Mouse (Mus musculus): ENCODE measurements around the gene Top3a.
A peak's percentile ranks its signal among the peaks of the same experiment; 100 is the strongest.

The Top3a gene

GRCm38 (mm10) chr11:60712639-60713255, 64.4 kb downstream of the Top3a start:
- no peak for DNase-seq (ENCODE audit: low read depth, low spot score)

GRCm38 (mm10) chr11:60712040-60712439, 65.1 kb downstream of the Top3a start:
- DNase-seq (ENCODE audit: low read depth, low spot score): no peak

- no peak for DNase-seq (ENCODE audit: low read depth, low spot score)
Measured at GRCm38 (mm10) chr11:60711218-60711617, 65.9 kb downstream of the Top3a start.

GRCm38 (mm10) chr11:60709481-60710465, 67.4 kb downstream of the Top3a start:
- DNase-seq (ENCODE audit: low read depth, low spot score): no peak

- no peak for DNase-seq (ENCODE audit: low read depth, low spot score)
Measured at GRCm38 (mm10) chr11:60708631-60709030, 68.5 kb downstream of the Top3a start.

GRCm38 (mm10) chr11:60707672-60708071, 69.5 kb downstream of the Top3a start:
- no peak for DNase-seq (ENCODE audit: low read depth, low spot score)

- DNase-seq (ENCODE audit: low read depth, low spot score): no peak
Measured at GRCm38 (mm10) chr11:60706696-60707480, 70.3 kb downstream of the Top3a start.

- no peak for DNase-seq (ENCODE audit: low read depth, low spot score)
Measured at GRCm38 (mm10) chr11:60706076-60706475, 71.1 kb downstream of the Top3a start.

GRCm38 (mm10) chr11:60705255-60705654, 71.9 kb downstream of the Top3a start:
- DNase-seq (ENCODE audit: low read depth, low spot score): no peak

- DNase-seq (ENCODE audit: low read depth, low spot score): no peak
Measured at GRCm38 (mm10) chr11:60704023-60704880, 72.9 kb downstream of the Top3a start.

GRCm38 (mm10) chr11:60703131-60703530, 74.0 kb downstream of the Top3a start:
- DNase-seq (ENCODE audit: low read depth, low spot score): peak; percentile 54

- DNase-seq (ENCODE audit: low read depth, low spot score): no peak
Measured at GRCm38 (mm10) chr11:60701611-60702010, 75.6 kb downstream of the Top3a start.

- DNase-seq (ENCODE audit: low read depth, low spot score): no peak
Measured at GRCm38 (mm10) chr11:60700320-60701185, 76.6 kb downstream of the Top3a start.

GRCm38 (mm10) chr11:60699524-60700075, 77.6 kb downstream of the Top3a start, which contains the start of gene Llgl1:
Gene Llgl1, plus strand, starts transcription at chr11:60699723.
- DNase-seq (ENCODE audit: low read depth, low spot score): peak; percentile 90

GRCm38 (mm10) chr11:60698806-60699523, 78.2 kb downstream of the Top3a start:
- DNase-seq (ENCODE audit: low read depth, low spot score): peak; percentile 52

- DNase-seq (ENCODE audit: low read depth, low spot score): no peak
Measured at GRCm38 (mm10) chr11:60697561-60697960, 79.6 kb downstream of the Top3a start.

GRCm38 (mm10) chr11:60696165-60696564, 81.0 kb downstream of the Top3a start:
- no peak for DNase-seq (ENCODE audit: low read depth, low spot score)

Data from embryo, embryonic 11.5 days (tissue).